Mouse (Mus musculus) limb, embryonic 14.5 days (tissue): Measurements from ENCODE around the gene Aste1. TPM values are rescaled to one million over a fixed set of nuclear protein-coding genes. Genes with fewer than 3 reads are reported as not detected.

Experiments used
- ATAC-seq: fragments of 200-750 bp; cut with Nextera tagmentation; 2 replicates; pipeline ENCODE4 v1.8.0; 2017; ENCODE audit warnings: low read depth, moderate number of reproducible peaks, moderate TSS enrichment; ENCODE audit not compliant: low FRiP score
- DNase-seq: peaks from one replicate; pipeline ENCODE4 v3.0.0-alpha.2; 2015; ENCODE audit warnings: low spot score
- H3K27ac ChIP-seq: fragments of 300-500 bp; sonication (generic); replicated peaks from 2 replicates; pipeline ENCODE4 v1.5.1; 2014; ENCODE audit warnings: low read depth, mild to moderate bottlenecking, low read length, moderate library complexity, mixed read lengths
- H3K27me3 ChIP-seq: fragments of 300-500 bp; sonication (generic); 2 replicates; pipeline ENCODE4 v1.6.1; 2014; ENCODE audit warnings: low read length, mixed read lengths; ENCODE audit not compliant: control insufficient read depth, insufficient read depth
- H3K36me3 ChIP-seq: fragments of 300-500 bp; sonication (generic); 2 replicates; pipeline ENCODE4 v1.6.1; 2014; ENCODE audit warnings: mild to moderate bottlenecking, low read length, moderate library complexity, mixed read lengths; ENCODE audit not compliant: control insufficient read depth, insufficient read depth
- H3K4me1 ChIP-seq: fragments of 300-500 bp; sonication (generic); 2 replicates; pipeline ENCODE4 v1.6.1; 2014; ENCODE audit warnings: antibody characterized with exemption, low read length, mixed read lengths; ENCODE audit not compliant: control insufficient read depth, insufficient read depth
- H3K4me2 ChIP-seq: fragments of 300-500 bp; sonication (generic); replicated peaks from 2 replicates; pipeline ENCODE4 v1.6.1; 2014; ENCODE audit warnings: low read depth, mild to moderate bottlenecking, low read length, moderate library complexity; ENCODE audit not compliant: severe bottlenecking
- H3K4me3 ChIP-seq: fragments of 300-500 bp; sonication (generic); replicated peaks from 2 replicates; pipeline ENCODE4 v1.5.1; 2014; ENCODE audit warnings: low read length
- H3K9ac ChIP-seq: fragments of 300-500 bp; sonication (generic); 2 replicates; pipeline ENCODE4 v1.6.1; 2014; ENCODE audit warnings: mild to moderate bottlenecking, low read depth, low read length, moderate library complexity; ENCODE audit not compliant: severe bottlenecking
- H3K9me3 ChIP-seq: fragments of 300-500 bp; sonication (generic); 2 replicates; pipeline ENCODE4 v1.6.1; 2016; ENCODE audit warnings: low read length; ENCODE audit not compliant: control insufficient read depth
- POLR2A ChIP-seq: fragments of 200-500 bp; IDR thresholded peaks from 2 replicates; pipeline ENCODE4 v1.8.0; 2012; ENCODE audit warnings: inconsistent platforms, mild to moderate bottlenecking, moderate library complexity, borderline replicate concordance; ENCODE audit not compliant: insufficient read depth, insufficient read length; ENCODE audit errors: extremely low read depth
- WGBS: fragments of 180-500 bp; shearing (Covaris S2); extraction: QIAGEN DNeasy Blood & Tissue Kit; methylation state at CpG from one replicate; pipeline ENCODE4 v1.1.7; 2014; 5-methylcytosine and 5-hydroxymethylcytosine counted together
- polyA plus RNA-seq, 2 experiments: library from polyadenylated mRNA; depleted of rRNA in 1 of 2; stranded (reverse) in 1 of 2; unstranded in 1 of 2; fragments of >200 nt; fragmentation: Nextera tagmentation in 1 of 2; extraction: Ambion mirVana in 1 of 2; gene quantifications; 2 replicates each; pipeline versions ENCODE4 v1.2.1 to v1.2.3; 2012 to 2014

The Aste1 gene
- polyA plus RNA-seq (2012; rRNA removed) (10.6 and 12.5 TPM in 2 replicates), polyA plus RNA-seq (2014; fragmentation: Nextera tagmentation; extraction: Ambion mirVana) (10.5 and 11.6 TPM in 2 replicates)

- peak within 1 kb of the TSS; percentile 65 for H3K9ac ChIP-seq
- H3K9me3 ChIP-seq = no peaks in the 10 kb centered on the region
- H3K36me3 ChIP-seq = peaks cover 4% of the 10 kb centered on the region; the same call in 1 of the 2 replicates
- WGBS = 1% methylated on average over 39 of the region's 44 CpGs
- TF ChIP-seq POLR2A = 0 out of 2 replicates have a peak, but pooled peaks have one; percentile 35
- ATAC-seq (peak; percentile 97), DNase-seq (peak; percentile 95)
- H3K4me3 ChIP-seq = peak within 1 kb of the TSS; percentile 64
- H3K4me1 ChIP-seq = peaks cover 16% of the 10 kb centered on the region
- no peaks in the 10 kb centered on the region for H3K27me3 ChIP-seq
- H3K27ac ChIP-seq = peak within 1 kb of the TSS; percentile 84
- H3K4me2 ChIP-seq = peak within 1 kb of the TSS; percentile 67
Measured at GRCm38 (mm10) chr9:105395218-105395627, at the start of gene Aste1, which contains the start of gene Nek11. TSS of gene Aste1 (plus strand) at chr9:105395392. TSS of gene Nek11 (minus strand) at chr9:105395524.

- Histone ChIP-seq H3K4me3 (no peak overlapping the region), H3K27ac (no peak overlapping the region), H3K27me3 (no peaks in the 10 kb centered on the region), H3K4me1 (no peaks in the 10 kb centered on the region), H3K36me3 (no peaks in the 10 kb centered on the region), H3K9me3 (no peaks in the 10 kb centered on the region), H3K4me2 (no peak overlapping the region), H3K9ac (no peak overlapping the region)
- no peak for DNase-seq
- TF ChIP-seq POLR2A = no peak
- WGBS = 61% methylated on average over 10 of the region's 10 CpGs
- no peak for ATAC-seq
Measured at GRCm38 (mm10) chr9:105348242-105349031, 46.8 kb upstream of the Aste1 start.

GRCm38 (mm10) chr9:105349034-105349433 is 46.2 kb upstream of the Aste1 start:
- Histone ChIP-seq H3K4me3 (no peak overlapping the region), H3K27me3 (no peaks in the 10 kb centered on the region), H3K9ac (no peak overlapping the region), H3K4me1 (no peaks in the 10 kb centered on the region), H3K27ac (no peak overlapping the region), H3K4me2 (no peak overlapping the region), H3K36me3 (no peaks in the 10 kb centered on the region), H3K9me3 (no peaks in the 10 kb centered on the region)
- ATAC-seq (no peak), DNase-seq (no peak)
- WGBS = 29% methylated on average over 5 of the region's 5 CpGs
- no peak for TF ChIP-seq POLR2A

- 76% methylated on average over 2 of the region's 2 CpGs for WGBS
- Histone ChIP-seq H3K27me3 (no peaks in the 10 kb centered on the region), H3K27ac (no peak overlapping the region), H3K4me1 (no peaks in the 10 kb centered on the region), H3K4me2 (no peak overlapping the region), H3K9ac (no peak overlapping the region), H3K36me3 (no peaks in the 10 kb centered on the region), H3K4me3 (no peak overlapping the region), H3K9me3 (no peaks in the 10 kb centered on the region)
- ATAC-seq (no peak), DNase-seq (no peak)
- TF ChIP-seq POLR2A = no peak
Measured at GRCm38 (mm10) chr9:105362181-105362580, 33.0 kb upstream of the Aste1 start.

GRCm38 (mm10) chr9:105363520-105364231 is 31.5 kb upstream of the Aste1 start:
- no peaks in the 10 kb centered on the region for H3K4me1 ChIP-seq
- no peak for TF ChIP-seq POLR2A
- no peak overlapping the region for H3K9ac ChIP-seq
- DNase-seq (no peak), ATAC-seq (no peak)
- no peaks in the 10 kb centered on the region for H3K27me3 ChIP-seq
- no peaks in the 10 kb centered on the region for H3K9me3 ChIP-seq
- no peak overlapping the region for H3K27ac ChIP-seq
- no peak overlapping the region for H3K4me3 ChIP-seq
- WGBS = 65% methylated on average over 5 of the region's 5 CpGs
- H3K36me3 ChIP-seq = no peaks in the 10 kb centered on the region
- H3K4me2 ChIP-seq = no peak overlapping the region
